Mouse (Mus musculus) T-helper 2 cell (primary cell): Measurements from ENCODE around the gene Klra2.

ENCODE experiments used
- in situ Hi-C: fragments of 300-600 bp; cut with MboI, MseI; formaldehyde crosslinking; loops from one replicate; pipeline ENCODE4 v1.15.1; 2025; ENCODE audit warnings: high pct_unique_total_duplicates

Klra2 gene

GRCm38 (mm10) chr6:131247206-131247605 is at the start of gene Klra2:
Gene Klra2, minus strand, starts transcription at chr6:131247362.
- in situ Hi-C loops: no loop called here

GRCm38 (mm10) chr6:131294435-131295112 is 47.4 kb upstream of the Klra2 start:
- in situ Hi-C loops: loop anchor here (25.0 kb wide), 1 partner anchor 1732 kb away; no protein-coding TSS in a partner anchor

- in situ Hi-C loops: loop anchor here (25.0 kb wide), 1 partner anchor 1732 kb away; no protein-coding TSS in a partner anchor
These were observed 46.8 kb upstream of the Klra2 start for GRCm38 (mm10) chr6:131293916-131294315.

DNA sequence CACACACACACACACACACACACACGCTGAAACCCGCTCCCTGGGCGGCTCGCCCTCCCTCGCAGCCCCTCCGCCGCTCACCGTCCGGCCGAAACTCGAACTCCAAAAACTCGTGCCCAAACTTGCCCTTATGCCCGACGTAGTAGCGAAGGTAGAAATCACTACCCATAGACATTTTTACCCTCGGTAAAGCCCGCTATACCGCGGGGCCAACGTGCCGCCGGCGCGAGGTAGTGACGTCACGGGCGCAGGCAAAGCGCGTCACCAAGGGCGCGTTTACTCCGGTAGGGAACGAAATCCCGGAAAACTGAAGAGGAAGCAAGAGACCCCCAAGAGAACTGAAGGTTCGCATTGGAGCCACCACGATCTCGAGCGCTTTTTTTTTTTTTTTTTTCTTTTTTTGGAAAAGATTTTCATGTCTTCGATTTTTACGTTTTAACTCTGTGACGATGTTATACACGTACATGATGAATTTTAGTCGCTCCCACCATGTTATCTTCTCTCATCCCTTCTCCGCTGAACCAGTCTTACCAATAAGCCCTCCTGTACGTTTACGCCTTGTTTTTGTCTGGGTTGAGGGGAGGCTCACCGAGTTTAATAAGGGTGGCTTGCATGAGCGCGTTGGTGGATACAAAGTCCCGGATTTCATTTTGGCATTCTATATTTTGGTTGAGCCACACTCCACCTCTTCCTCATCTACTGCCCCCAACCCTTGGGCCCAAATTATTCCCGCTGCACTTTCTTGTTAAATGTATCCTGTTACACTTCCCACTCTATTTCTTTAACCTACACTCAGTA is 46.0 kb upstream of the Klra2 start, which contains the start of gene Magohb:
Magohb (minus strand) TSS at position 254 of the 798 bp plus-strand sequence.
- in situ Hi-C loops: loop anchor here (25.0 kb wide), 1 partner anchor 1731 kb away; no protein-coding TSS in a partner anchor

DNA sequence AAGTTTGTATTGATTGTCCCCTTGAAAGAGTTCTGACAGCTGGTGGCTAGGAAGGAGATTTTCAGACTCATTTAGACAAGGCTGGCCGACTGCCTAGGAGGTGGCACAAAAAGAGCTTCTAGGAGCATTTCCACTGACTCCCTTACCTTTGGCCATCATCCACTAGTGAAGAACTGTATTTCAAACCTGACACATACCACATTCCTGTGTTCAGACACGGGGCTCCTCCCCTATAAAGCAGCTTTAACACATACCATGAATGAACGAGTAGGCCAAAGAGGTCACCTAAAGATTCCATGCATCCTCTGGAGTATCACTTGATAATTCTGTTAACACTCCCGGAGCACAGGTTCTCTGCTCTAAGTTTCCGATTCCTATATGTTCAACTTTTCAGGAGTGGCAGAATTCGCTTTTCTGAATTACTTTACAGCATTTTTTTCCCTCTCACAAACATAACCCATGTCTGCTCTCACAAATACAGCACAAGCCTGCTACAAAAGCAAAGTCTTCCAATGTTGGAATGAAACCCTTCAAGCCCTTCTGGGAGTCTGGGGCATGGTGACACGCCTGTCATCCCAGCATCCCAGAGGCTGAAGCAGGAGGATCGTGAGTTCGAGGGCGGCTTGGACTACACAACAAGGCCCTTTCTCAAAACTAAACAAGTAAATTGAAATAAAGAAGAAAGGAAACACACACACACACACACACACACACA is 45.3 kb upstream of the Klra2 start:
- in situ Hi-C loops: loop anchor here (25.0 kb wide), 1 partner anchor 1730 kb away; no protein-coding TSS in a partner anchor

DNA sequence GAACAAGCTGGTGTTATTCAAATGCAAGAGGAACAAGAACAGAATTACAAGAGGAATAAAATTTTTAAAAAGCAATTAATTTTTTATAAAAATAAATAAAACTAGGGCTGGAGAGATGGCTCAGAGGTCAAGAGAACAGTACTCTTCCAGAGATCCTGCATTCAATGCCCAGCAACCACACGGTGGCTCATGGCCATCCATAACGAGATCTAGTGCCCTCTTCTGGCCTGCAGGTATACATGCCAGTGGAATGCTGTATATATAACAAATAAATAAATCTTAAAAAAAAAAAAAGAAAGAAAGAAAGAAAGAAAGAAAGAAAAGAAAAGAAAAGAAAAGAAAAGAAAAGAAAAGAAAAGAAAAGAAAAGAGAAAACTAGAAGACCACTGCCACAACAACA is 43.3 kb upstream of the Klra2 start:
- in situ Hi-C loops: loop anchor here (25.0 kb wide), 1 partner anchor 1728 kb away; no protein-coding TSS in a partner anchor

- in situ Hi-C loops: loop anchor here (25.0 kb wide), 1 partner anchor 1716 kb away; no protein-coding TSS in a partner anchor
These were observed 31.0 kb upstream of the Klra2 start for GRCm38 (mm10) chr6:131278160-131278559.

GRCm38 (mm10) chr6:131276659-131277058 is 29.5 kb upstream of the Klra2 start:
- in situ Hi-C loops: loop anchor here (25.0 kb wide), 1 partner anchor 1714 kb away; no protein-coding TSS in a partner anchor

- in situ Hi-C loops: no loop called here
These were observed 25.1 kb upstream of the Klra2 start for GRCm38 (mm10) chr6:131272311-131272710.

DNA sequence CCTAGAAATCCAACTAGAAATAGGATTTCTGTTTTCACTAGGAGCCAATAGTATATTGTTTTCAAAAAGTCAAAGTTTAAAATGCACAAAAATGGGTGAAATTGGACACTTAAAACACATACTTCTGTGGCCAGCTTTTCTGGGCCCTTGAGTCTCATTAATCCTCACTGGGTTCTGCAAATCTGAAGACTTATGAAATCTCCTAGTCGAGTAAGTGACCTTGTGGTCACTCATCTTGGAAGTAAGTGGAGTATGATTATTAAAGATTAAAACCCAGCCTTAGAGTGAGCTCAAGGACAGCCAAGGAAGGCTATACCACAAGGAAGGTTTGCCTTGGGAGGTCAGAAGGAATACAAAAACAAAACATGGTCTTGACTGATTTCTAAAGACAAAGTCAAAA is 23.1 kb upstream of the Klra2 start:
- in situ Hi-C loops: no loop called here

DNA sequence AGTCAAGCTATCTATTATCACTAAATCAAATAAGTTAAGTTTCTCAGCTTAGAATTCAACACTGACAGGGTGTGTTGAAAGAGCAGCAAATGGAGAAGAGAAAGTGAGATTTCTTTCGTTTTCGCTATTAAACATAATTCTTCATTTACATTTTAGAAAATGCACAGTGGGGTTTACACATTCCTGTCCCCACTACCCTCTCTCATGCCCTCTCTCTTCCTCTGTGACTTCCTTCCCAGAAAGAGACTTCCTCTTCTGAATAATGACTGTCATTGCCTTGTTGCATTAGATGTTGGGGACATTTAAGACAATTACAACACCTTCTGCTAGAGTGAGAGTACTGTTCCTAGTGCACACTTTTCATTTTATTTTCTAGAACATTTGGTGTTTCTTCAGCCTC is 22.4 kb upstream of the Klra2 start:
- in situ Hi-C loops: no loop called here

- in situ Hi-C loops: no loop called here
These were observed 17.0 kb upstream of the Klra2 start for GRCm38 (mm10) chr6:131264175-131264574.

DNA sequence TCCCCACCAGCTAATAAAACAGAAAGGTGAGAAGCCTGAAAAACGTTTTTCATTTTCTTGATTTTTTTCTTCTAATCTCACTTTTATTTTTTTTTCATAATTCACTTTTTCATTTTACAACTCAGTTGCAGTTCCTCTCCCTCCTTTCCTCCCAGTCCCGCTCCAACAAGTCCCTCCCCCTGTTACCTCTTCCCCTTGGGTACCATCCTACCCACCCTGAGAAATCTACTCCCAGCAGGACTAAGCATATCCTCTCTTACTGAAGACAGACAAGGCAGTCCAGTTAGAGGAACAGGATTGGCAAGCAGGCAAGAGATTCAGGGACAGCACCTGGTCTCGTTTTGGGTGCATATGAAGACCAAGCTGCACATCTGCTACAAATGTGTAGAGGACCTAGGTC is 15.6 kb upstream of the Klra2 start:
- in situ Hi-C loops: no loop called here

DNA sequence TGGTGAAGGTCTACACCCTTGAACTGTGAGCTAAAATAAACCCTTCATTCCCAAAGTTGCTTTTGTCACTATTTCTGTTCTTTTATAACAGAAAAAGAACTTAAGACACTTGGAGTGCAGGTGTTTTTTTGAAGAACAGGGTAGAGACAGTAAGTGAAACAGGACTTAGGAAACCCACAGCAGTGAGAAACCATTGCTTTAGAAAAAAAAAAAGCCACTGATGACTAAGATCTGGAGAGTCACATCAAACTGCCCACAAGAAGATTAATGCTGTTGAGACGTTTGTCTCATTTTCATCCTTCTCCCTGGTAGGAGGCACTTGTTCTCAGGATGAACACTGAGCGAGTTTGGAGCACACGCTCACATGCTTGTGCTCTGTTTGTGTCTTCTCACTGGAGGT is 14.8 kb upstream of the Klra2 start:
- in situ Hi-C loops: no loop called here

DNA sequence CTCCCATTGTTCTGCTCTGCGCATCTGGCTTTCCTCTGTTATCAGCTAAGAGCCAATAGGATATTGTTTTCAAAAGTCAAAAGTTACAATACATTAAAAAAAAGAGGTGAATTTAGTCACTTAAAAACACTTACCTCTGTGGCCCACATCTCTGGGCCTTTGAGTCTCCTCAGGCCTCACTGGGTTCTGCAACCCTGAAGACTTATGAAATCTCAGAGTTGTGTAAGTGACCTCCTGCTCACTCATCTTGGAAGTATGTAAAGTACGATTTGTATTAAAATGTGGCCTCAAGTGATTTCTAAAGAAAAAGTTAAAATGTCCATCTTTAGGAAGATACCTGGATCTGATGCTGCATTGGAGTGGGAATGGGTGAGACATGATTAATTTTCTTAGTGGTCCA is 2.1 kb downstream of the Klra2 start:
- in situ Hi-C loops: no loop called here
